Mouse (Mus musculus): Measurements from ENCODE around the gene Pigv.

GRCm38 (mm10) chr4:133630326-133630920 lies 42.0 kb downstream of the Pigv start:
- TF ChIP-seq ZNF384 (IDR thresholded peaks at IDR 0.05; ENCODE audit: low read depth, low read length) (no peak), UBTF (IDR thresholded peaks at IDR 0.05; ENCODE audit: borderline replicate concordance, insufficient read depth, low read depth, low read length) (no peak), E2F4 (IDR thresholded peaks at IDR 0.05; ENCODE audit: borderline replicate concordance, low read depth, low read length) (no peak), EP300 (IDR thresholded peaks at IDR 0.05; ENCODE audit: low read depth in 1 of 2, low read length in 2 of 2) (no peak), GATA1 (IDR thresholded peaks at IDR 0.05; ENCODE audit: low read depth, low read length) (no peak), ELF1 (IDR thresholded peaks at IDR 0.05; ENCODE audit: low read depth, low read length) (no peak), POLR2A (IDR thresholded peaks at IDR 0.05; ENCODE audit: control insufficient read depth in 1 of 2, insufficient read depth in 1 of 2, low read depth in 1 of 2, low read length in 2 of 2, poor library complexity in 1 of 2) (no peak), ZC3H11A (IDR thresholded peaks at IDR 0.05; ENCODE audit: low read depth, low read length) (no peak), CTCF (IDR thresholded peaks at IDR 0.05 in 2 of 3, conservative IDR thresholded peaks at IDR 0.05 in 1 of 3; ENCODE audit: control insufficient read depth in 1 of 3, insufficient read depth in 1 of 3, low read depth in 2 of 3, low read length in 3 of 3, poor library complexity in 1 of 3, severe bottlenecking in 1 of 3) (no peak), SIN3A (IDR thresholded peaks at IDR 0.05; ENCODE audit: low read length) (no peak), POLR2AphosphoS5 (IDR thresholded peaks at IDR 0.05; ENCODE audit: borderline replicate concordance, low read depth, low read length) (no peak), CHD1 (IDR thresholded peaks at IDR 0.05; ENCODE audit: low read depth, low read length) (no peak)
